ENCODE assay signal across 7 mouse cellular contexts in the genomic region with DNA sequence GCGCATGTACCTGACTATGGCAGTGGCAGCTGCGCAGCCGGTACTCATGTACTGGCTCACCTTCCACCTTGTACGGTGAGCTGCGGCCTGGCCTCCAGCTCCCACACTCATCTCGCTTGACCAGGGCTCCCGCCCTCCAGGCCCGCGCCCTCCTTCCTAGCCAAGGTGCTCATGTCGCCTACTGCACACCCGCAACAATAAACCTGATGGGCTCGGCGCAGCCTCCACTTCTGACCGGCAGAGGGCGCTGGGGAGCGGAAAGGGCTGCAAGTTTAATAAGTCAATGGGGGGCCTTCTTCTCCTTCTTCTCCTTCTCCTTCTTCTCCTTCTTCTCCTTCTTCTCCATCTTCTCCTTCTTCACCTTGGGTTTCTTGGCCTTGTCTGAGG. TPM values are rescaled to one million over a fixed set of nuclear protein-coding genes. Genes with fewer than 3 reads are reported as not detected.
DNase-seq lines count a peak whose midpoint lies in the region; ATAC-seq lines count a peak whose summit lies in the region.

No protein-coding gene starts in this region.

- peaks cover 14% of the 10 kb centered on the region for H3K36me3 ChIP-seq in limb, embryonic 11.5 days (ENCODE audit: control insufficient read depth, insufficient read depth, low read length)
- peaks cover 17% of the 10 kb centered on the region for H3K36me3 ChIP-seq in midbrain, embryonic 14.5 days (ENCODE audit: control insufficient read depth, insufficient read depth, low read length)

- H3K9me3 ChIP-seq in limb, embryonic 11.5 days (ENCODE audit: control insufficient read depth, low read length) = no peaks in the 10 kb centered on the region
- H3K9me3 ChIP-seq in midbrain, embryonic 14.5 days (ENCODE audit: control insufficient read depth, low read length) = no peaks in the 10 kb centered on the region

- peaks cover 6% of the 10 kb centered on the region for H3K4me1 ChIP-seq in limb, embryonic 11.5 days (ENCODE audit: control insufficient read depth, insufficient read depth, low read length)
- no peaks in the 10 kb centered on the region for H3K4me1 ChIP-seq in midbrain, embryonic 14.5 days (ENCODE audit: control insufficient read depth, insufficient read depth, low read length)

- ATAC-seq in inflammation-experienced regulatory T-cells, adult 6 months = peak; percentile 50
- peak; percentile 20 for ATAC-seq in limb, embryonic 11.5 days (ENCODE audit: insufficient number of reproducible peaks, low FRiP score, low TSS enrichment, low read depth)
- no peak for ATAC-seq in midbrain, embryonic 14.5 days (ENCODE audit: low FRiP score, low TSS enrichment)

- DNase-seq in adipocyte (ENCODE audit: low spot score) = peak; percentile 22
- peak; percentile 65 to 81 for DNase-seq in cerebellum, postnatal 4 days (ENCODE audit: low spot score in 2 of 2)
- peak; percentile 78 for DNase-seq in gastrocnemius, postnatal 14 days
- peak; percentile 91 for DNase-seq in limb, embryonic 11.5 days (ENCODE audit: low spot score)
- DNase-seq in midbrain, embryonic 14.5 days = peak; percentile 80
- peak; percentile 66 to 84 for DNase-seq in spleen, adult 18-20 months

- intact Hi-C loops in gastrocnemius, postnatal 14 days (cut with DNase I; ENCODE audit: low total_unique reads) = loop anchor here (2.0 kb wide), 1 partner anchor 47 kb away; no protein-coding TSS in a partner anchor

- 0 out of 2 replicates have a peak, but pooled peaks cover 3% of the 10 kb centered on the region for H3K27me3 ChIP-seq in limb, embryonic 11.5 days (ENCODE audit: control insufficient read depth, insufficient read depth, low read length)
- peaks cover 17% of the 10 kb centered on the region for H3K27me3 ChIP-seq in midbrain, embryonic 14.5 days (ENCODE audit: control insufficient read depth, insufficient read depth, low read length)

- WGBS in limb, embryonic 11.5 days = 20% methylated on average over 16 of the region's 16 CpGs
- 27% methylated on average over 16 of the region's 16 CpGs for WGBS in midbrain, embryonic 14.5 days

- no peak overlapping the region for H3K27ac ChIP-seq in limb, embryonic 11.5 days (replicated peaks; ENCODE audit: low read depth, low read length)
- H3K27ac ChIP-seq in midbrain, embryonic 14.5 days (replicated peaks; ENCODE audit: low read depth, low read length) = no peak overlapping the region

- peak overlapping the region; percentile 14; the same call in 1 of the 2 replicates for H3K4me3 ChIP-seq in limb, embryonic 11.5 days (ENCODE audit: low read depth, low read length)
- H3K4me3 ChIP-seq in midbrain, embryonic 14.5 days (replicated peaks; ENCODE audit: low read depth, low read length) = peak overlapping the region; percentile 7; the same call in 1 of the 2 replicates

- peak overlapping the region; percentile 50 for H3K4me2 ChIP-seq in limb, embryonic 11.5 days (ENCODE audit: low read depth, severe bottlenecking)
- H3K4me2 ChIP-seq in midbrain, embryonic 14.5 days (ENCODE audit: low read length) = peak overlapping the region; percentile 35

- H3K9ac ChIP-seq in limb, embryonic 11.5 days (ENCODE audit: low read length) = no peak overlapping the region
- H3K9ac ChIP-seq in midbrain, embryonic 14.5 days (replicated peaks; ENCODE audit: low read length) = no peak overlapping the region

RNA-seq across cellular contexts. Expression of gene 2200002D01Rik, which starts 1.0 kb away (rescaled TPM):
- 1 to 10 TPM in 1 of 2 experiments, under 1 TPM in 1; 0.59 to 1.2 TPM for total RNA-seq in gastrocnemius, postnatal 14 days (2021)
- polyA plus RNA-seq in inflammation-experienced regulatory T-cells, adult 6 months (2017; shearing (Covaris generic)) = 1 to 10 TPM in 2 of 3 experiments, under 1 TPM in 1; 0.91 to 1.9 (median 1.7) TPM
- 1.4 and 2.3 TPM in 2 replicates for polyA plus RNA-seq in limb, embryonic 11.5 days (2014; fragmentation: Nextera tagmentation; extraction: Ambion mirVana)
- polyA plus RNA-seq in midbrain, embryonic 14.5 days (2014; fragmentation: Nextera tagmentation; extraction: Ambion mirVana) = 0.29 and 0.57 TPM in 2 replicates

RNA-seq across cellular contexts. Expression of gene Yif1b, which starts 9.2 kb away (rescaled TPM):
- 10 to 100 TPM; 49.4 to 56.8 TPM for total RNA-seq in gastrocnemius, postnatal 14 days (2021)
- polyA plus RNA-seq in inflammation-experienced regulatory T-cells, adult 6 months (2017; shearing (Covaris generic)) = 10 to 100 TPM; 56.3 to 68.5 (median 57.1) TPM
- 90.8 and 101 TPM in 2 replicates for polyA plus RNA-seq in limb, embryonic 11.5 days (2014; fragmentation: Nextera tagmentation; extraction: Ambion mirVana)
- 86.6 and 107 TPM in 2 replicates for polyA plus RNA-seq in midbrain, embryonic 14.5 days (2014; fragmentation: Nextera tagmentation; extraction: Ambion mirVana)

RNA-seq across cellular contexts. Expression of gene Kcnk6, which starts 15.0 kb away (rescaled TPM):
- total RNA-seq in gastrocnemius, postnatal 14 days (2021) = 1 to 10 TPM; 2.2 to 2.6 TPM
- polyA plus RNA-seq in inflammation-experienced regulatory T-cells, adult 6 months (2017; shearing (Covaris generic)) = 1 to 10 TPM; 1.9 to 4.0 (median 2.0) TPM
- polyA plus RNA-seq in limb, embryonic 11.5 days (2014; fragmentation: Nextera tagmentation; extraction: Ambion mirVana) = 0.37 and 0.38 TPM in 2 replicates
- polyA plus RNA-seq in midbrain, embryonic 14.5 days (2014; fragmentation: Nextera tagmentation; extraction: Ambion mirVana) = 0.54 and 0.85 TPM in 2 replicates

RNA-seq across cellular contexts. Expression of gene Catsperg1, which starts 33.5 kb away (rescaled TPM):
- total RNA-seq in gastrocnemius, postnatal 14 days (2021) = under 1 TPM in 1 of 2 experiments, not detected in 1; 0.25 TPM
- polyA plus RNA-seq in inflammation-experienced regulatory T-cells, adult 6 months (2017; shearing (Covaris generic)) = 1 to 10 TPM in 1 of 3 experiments, under 1 TPM in 2; 0.28 to 1.2 (median 0.67) TPM
- 0.16 and 0.45 TPM in 2 replicates for polyA plus RNA-seq in limb, embryonic 11.5 days (2014; fragmentation: Nextera tagmentation; extraction: Ambion mirVana)
- polyA plus RNA-seq in midbrain, embryonic 14.5 days (2014; fragmentation: Nextera tagmentation; extraction: Ambion mirVana) = 3.6 TPM in 2 replicates

RNA-seq across cellular contexts. Expression of gene Spint2, which starts 34.4 kb away (rescaled TPM):
- 1 to 10 TPM; 5.5 to 6.4 TPM for total RNA-seq in gastrocnemius, postnatal 14 days (2021)
- polyA plus RNA-seq in inflammation-experienced regulatory T-cells, adult 6 months (2017; shearing (Covaris generic)) = 10 to 100 TPM; 58.9 to 90.9 (median 63.6) TPM
- polyA plus RNA-seq in limb, embryonic 11.5 days (2014; fragmentation: Nextera tagmentation; extraction: Ambion mirVana) = 75.1 and 80.7 TPM in 2 replicates
- 52.3 and 66.3 TPM in 2 replicates for polyA plus RNA-seq in midbrain, embryonic 14.5 days (2014; fragmentation: Nextera tagmentation; extraction: Ambion mirVana)

Comparison
In these comparisons a context has a peak if more than half of its experiments do, and no peak if none do; other contexts are left out.
1. DNase-seq: peak in every context shown above with its lines; median percentile 91 in limb, embryonic 11.5 days; 80 in midbrain, embryonic 14.5 days; 78 in gastrocnemius, postnatal 14 days; 75 in spleen, adult 18-20 months; 73 in cerebellum, postnatal 4 days; 22 in adipocyte.